Mouse (Mus musculus) spleen, adult 12 weeks (tissue): Measurements from ENCODE around the gene Ect2.

Experiments
- DNase-seq: peaks from one replicate; pipeline ENCODE4 v3.0.0; 2022; ENCODE audit warnings: low spot score

Gene Ect2

GRCm38 (mm10) chr3:27153701-27154209 lies at the start of gene Ect2:
Gene Ect2, minus strand, starts transcription at chr3:27153878.
- peak; percentile 97 for DNase-seq

- no peak for DNase-seq
Measured at GRCm38 (mm10) chr3:27201728-27202411, 48.2 kb upstream of the Ect2 start.

GRCm38 (mm10) chr3:27199120-27199519 lies 45.4 kb upstream of the Ect2 start:
- no peak for DNase-seq

- no peak for DNase-seq
Measured at GRCm38 (mm10) chr3:27197816-27198215, 44.1 kb upstream of the Ect2 start.

GRCm38 (mm10) chr3:27196529-27196928 lies 42.9 kb upstream of the Ect2 start:
- no peak for DNase-seq

- DNase-seq, result no peak
Measured at GRCm38 (mm10) chr3:27195573-27196227, 42.0 kb upstream of the Ect2 start.

GRCm38 (mm10) chr3:27195153-27195552 lies 41.5 kb upstream of the Ect2 start:
- DNase-seq, result no peak

- peak; percentile 11 for DNase-seq
Measured at GRCm38 (mm10) chr3:27193844-27194317, 40.2 kb upstream of the Ect2 start.

- DNase-seq, result no peak
Measured at GRCm38 (mm10) chr3:27191856-27192255, 38.2 kb upstream of the Ect2 start.

- no peak for DNase-seq
Measured at GRCm38 (mm10) chr3:27190865-27191264, 37.2 kb upstream of the Ect2 start.

- no peak for DNase-seq
Measured at GRCm38 (mm10) chr3:27189320-27190261, 35.9 kb upstream of the Ect2 start.

GRCm38 (mm10) chr3:27188386-27188785 lies 34.7 kb upstream of the Ect2 start:
- DNase-seq, result no peak

GRCm38 (mm10) chr3:27183601-27184175 lies 30.0 kb upstream of the Ect2 start:
- peak; percentile 2 for DNase-seq

GRCm38 (mm10) chr3:27182733-27183600 lies 29.3 kb upstream of the Ect2 start, which contains the start of gene Nceh1:
Gene Nceh1, plus strand, starts transcription at chr3:27182965.
- peak; percentile 82 for DNase-seq

GRCm38 (mm10) chr3:27179711-27180110 lies 26.0 kb upstream of the Ect2 start:
- no peak for DNase-seq

- no peak for DNase-seq
Measured at GRCm38 (mm10) chr3:27170257-27170656, 16.6 kb upstream of the Ect2 start.

GRCm38 (mm10) chr3:27165481-27166065 lies 11.9 kb upstream of the Ect2 start:
- DNase-seq, result no peak

- no peak for DNase-seq
Measured at GRCm38 (mm10) chr3:27162410-27162804, 8.7 kb upstream of the Ect2 start.

GRCm38 (mm10) chr3:27161645-27162409 lies 8.1 kb upstream of the Ect2 start:
- no peak for DNase-seq

- no peak for DNase-seq
Measured at GRCm38 (mm10) chr3:27158910-27159309, 5.2 kb upstream of the Ect2 start.
